Mouse (Mus musculus) heart, embryonic 10.5 days (tissue): ENCODE measurements around the gene Bbs4. TPM values are rescaled to one million over a fixed set of nuclear protein-coding genes. Genes with fewer than 3 reads are reported as not detected.

ENCODE experiments used
- DNase-seq: peaks from one replicate; pipeline ENCODE4 v3.0.0-alpha.2; 2017; ENCODE audit warnings: low spot score
- H3K27ac ChIP-seq: fragments of 300-500 bp; sonication (generic); 2 replicates; pipeline ENCODE4 v1.5.1; 2016; ENCODE audit warnings: mild to moderate bottlenecking
- H3K27me3 ChIP-seq: fragments of 300-500 bp; sonication (generic); 2 replicates; pipeline ENCODE4 v1.6.1; 2016; ENCODE audit warnings: mild to moderate bottlenecking; ENCODE audit not compliant: poor library complexity, insufficient read depth, severe bottlenecking
- H3K36me3 ChIP-seq: fragments of 300-500 bp; sonication (generic); 2 replicates; pipeline ENCODE4 v1.6.1; 2016; ENCODE audit warnings: mild to moderate bottlenecking, moderate library complexity
- H3K4me1 ChIP-seq: fragments of 300-500 bp; sonication (generic); 2 replicates; pipeline ENCODE4 v1.6.1; 2016; ENCODE audit warnings: mild to moderate bottlenecking
- H3K4me3 ChIP-seq: fragments of 300-500 bp; sonication (generic); 2 replicates; pipeline ENCODE4 v1.5.1; 2016; ENCODE audit warnings: mild to moderate bottlenecking, moderate library complexity
- H3K9me3 ChIP-seq: fragments of 300-500 bp; sonication (generic); 2 replicates; pipeline ENCODE4 v1.6.1; 2016; ENCODE audit warnings: mild to moderate bottlenecking, moderate library complexity
- WGBS: fragments of 180-500 bp; shearing (Covaris S2); methylation state at CpG from one replicate; pipeline ENCODE4 v1.1.7; 2016; 5-methylcytosine and 5-hydroxymethylcytosine counted together
- polyA plus RNA-seq: library from polyadenylated mRNA; unstranded; fragments of >200 nt; fragmentation: Nextera tagmentation; extraction: Ambion mirVana; gene quantifications from 2 replicates; pipeline ENCODE4 v1.2.1, GENCODE M21; 2016

Bbs4 gene
- polyA plus RNA-seq, 1 experiment from 2014 or later = 8.6 TPM

DNA sequence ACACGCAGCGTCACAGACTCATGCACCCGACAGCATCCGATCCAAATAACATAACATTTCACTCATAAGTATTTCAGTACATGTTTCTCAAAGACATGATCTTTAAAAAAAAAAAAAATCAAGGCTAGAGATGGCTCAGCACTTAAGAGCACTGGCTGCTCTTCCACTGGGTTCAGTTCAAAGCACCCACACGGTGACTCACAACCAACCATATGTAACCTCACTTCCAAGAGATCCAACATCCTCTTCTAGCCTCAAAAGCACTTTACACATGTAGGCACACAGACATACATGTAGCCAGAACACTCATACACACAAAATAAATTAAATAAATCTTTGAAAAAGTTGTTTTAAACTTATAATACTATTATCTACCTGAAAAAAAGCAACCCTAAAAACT lies 15.4 kb downstream of the Bbs4 start:
- no peak for DNase-seq
- no peaks in the 10 kb centered on the region for H3K9me3 ChIP-seq
- no peaks in the 10 kb centered on the region for H3K4me1 ChIP-seq
- 89% methylated on average over 5 of the region's 5 CpGs for WGBS
- peaks cover 26% of the 10 kb centered on the region for H3K36me3 ChIP-seq
- H3K4me3 ChIP-seq = no peak overlapping the region
- H3K27ac ChIP-seq = no peak overlapping the region
- H3K27me3 ChIP-seq = no peaks in the 10 kb centered on the region

DNA sequence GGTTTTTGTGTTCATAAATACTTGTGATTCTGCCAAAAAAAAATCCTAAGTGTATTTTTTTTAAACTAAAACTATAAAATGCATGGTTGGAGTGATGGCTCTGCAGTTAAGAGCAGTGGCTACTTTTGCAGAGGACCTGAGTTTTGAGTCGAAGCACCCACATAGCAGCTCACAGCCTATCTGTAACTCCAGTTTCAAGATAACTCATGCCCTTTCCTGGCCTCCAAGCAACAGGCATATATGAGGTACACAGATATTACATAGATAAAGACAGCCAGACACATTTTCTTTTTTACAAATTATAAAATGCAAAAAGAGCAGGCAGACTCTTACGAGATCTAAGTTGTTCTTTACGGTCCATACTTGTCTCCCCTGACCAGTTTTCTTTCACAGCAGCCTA lies 16.8 kb downstream of the Bbs4 start:
- Histone ChIP-seq H3K27ac (no peak overlapping the region), H3K27me3 (no peaks in the 10 kb centered on the region), H3K36me3 (peaks cover 18% of the 10 kb centered on the region), H3K4me3 (no peak overlapping the region), H3K4me1 (no peaks in the 10 kb centered on the region), H3K9me3 (no peaks in the 10 kb centered on the region)
- no peak for DNase-seq
- WGBS = 84% methylated on average over 3 of the region's 3 CpGs

DNA sequence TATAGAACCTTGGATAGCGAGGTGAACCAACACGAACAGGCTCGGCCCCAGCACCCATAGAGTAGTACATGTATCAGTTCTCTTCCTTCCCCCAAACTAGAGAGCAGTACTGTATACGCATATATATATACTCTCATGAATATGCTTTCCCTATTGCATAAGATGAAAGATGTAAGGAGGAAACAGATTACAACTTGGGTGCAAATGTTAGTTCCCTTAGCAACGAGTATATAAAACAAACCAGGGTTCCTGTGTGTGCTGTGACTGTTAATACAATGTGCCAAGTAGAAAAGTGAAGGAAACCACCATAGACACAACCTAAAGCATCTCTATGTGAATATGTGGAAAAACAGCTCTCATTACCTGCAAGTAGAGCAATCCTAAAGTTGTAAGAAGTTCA lies 23.3 kb downstream of the Bbs4 start:
- Histone ChIP-seq H3K4me3 (no peak overlapping the region), H3K9me3 (no peaks in the 10 kb centered on the region), H3K36me3 (peaks cover 36% of the 10 kb centered on the region; the same call in 1 of the 2 replicates), H3K27me3 (no peaks in the 10 kb centered on the region), H3K4me1 (no peaks in the 10 kb centered on the region), H3K27ac (no peak overlapping the region)
- WGBS = 86% methylated on average over 5 of the region's 5 CpGs
- no peak for DNase-seq

DNA sequence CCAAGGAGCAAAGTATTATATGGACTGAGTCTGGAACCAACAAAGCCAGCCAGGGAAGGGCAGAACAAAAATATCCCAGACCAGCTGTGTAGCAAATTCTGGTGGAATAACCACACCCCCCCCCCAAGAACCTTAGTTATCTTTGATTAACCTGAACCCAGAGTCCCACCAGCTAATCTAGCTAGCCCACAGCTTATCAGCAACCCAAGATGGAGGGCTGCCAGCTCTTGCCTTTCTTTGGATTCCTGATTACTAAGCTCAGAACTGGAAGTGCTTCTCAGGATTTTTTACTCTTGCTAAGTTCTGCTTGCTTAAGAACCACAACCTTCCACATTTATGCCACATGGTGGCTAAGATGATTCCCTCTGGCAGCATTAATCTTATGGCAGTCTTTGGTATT lies 29.0 kb downstream of the Bbs4 start:
- Histone ChIP-seq H3K27ac (no peak overlapping the region), H3K36me3 (peaks cover 52% of the 10 kb centered on the region), H3K4me1 (peaks cover 6% of the 10 kb centered on the region; the same call in 1 of the 2 replicates), H3K4me3 (no peak overlapping the region), H3K9me3 (no peaks in the 10 kb centered on the region), H3K27me3 (no peaks in the 10 kb centered on the region)
- no peak for DNase-seq

DNA sequence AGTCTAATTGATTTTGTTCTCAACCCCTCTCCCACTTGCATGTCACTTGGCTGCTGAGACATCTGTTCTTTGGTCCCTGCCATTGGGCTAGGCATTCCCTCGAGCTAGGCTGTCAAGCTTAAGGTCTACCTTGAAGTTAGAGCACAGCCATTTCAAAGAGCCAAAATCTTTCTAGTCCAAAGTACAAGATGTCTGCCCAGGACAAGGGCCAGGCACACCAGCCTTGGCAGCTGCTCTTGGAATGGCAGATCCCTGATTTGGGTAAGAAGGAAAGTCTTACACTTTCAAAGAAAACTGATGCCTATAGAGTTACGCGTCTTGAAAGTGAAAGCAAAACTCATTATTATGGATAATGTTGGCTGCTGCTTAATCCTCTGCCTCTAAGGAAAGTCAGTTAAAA lies 37.1 kb downstream of the Bbs4 start:
- no peaks in the 10 kb centered on the region for H3K27me3 ChIP-seq
- DNase-seq = no peak
- no peaks in the 10 kb centered on the region for H3K9me3 ChIP-seq
- no peak overlapping the region for H3K4me3 ChIP-seq
- 92% methylated on average over 3 of the region's 3 CpGs for WGBS
- no peaks in the 10 kb centered on the region for H3K4me1 ChIP-seq
- no peak overlapping the region for H3K27ac ChIP-seq
- peaks cover 51% of the 10 kb centered on the region for H3K36me3 ChIP-seq

DNA sequence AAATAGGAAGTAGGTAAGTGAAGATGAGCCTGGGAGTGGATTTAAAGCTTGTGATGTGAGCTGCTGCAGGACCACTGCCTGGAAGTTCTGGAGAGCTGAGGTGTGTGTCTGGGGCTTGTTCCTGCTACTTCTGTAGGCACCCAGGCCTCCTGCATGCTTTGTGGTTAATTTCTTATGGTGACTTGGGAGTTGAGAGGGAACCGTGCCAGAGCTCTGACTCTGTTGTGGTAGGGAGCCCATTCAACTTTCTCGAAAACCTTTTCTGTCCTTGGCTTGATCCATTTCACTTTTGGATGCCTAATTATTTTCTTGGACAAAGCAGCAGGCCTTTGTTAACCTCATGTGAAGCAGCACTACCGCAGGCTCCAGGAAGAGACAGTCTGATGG lies 42.0 kb downstream of the Bbs4 start:
- 92% methylated on average over 3 of the region's 3 CpGs for WGBS
- Histone ChIP-seq H3K36me3 (peaks cover 76% of the 10 kb centered on the region), H3K4me3 (no peak overlapping the region)

DNA sequence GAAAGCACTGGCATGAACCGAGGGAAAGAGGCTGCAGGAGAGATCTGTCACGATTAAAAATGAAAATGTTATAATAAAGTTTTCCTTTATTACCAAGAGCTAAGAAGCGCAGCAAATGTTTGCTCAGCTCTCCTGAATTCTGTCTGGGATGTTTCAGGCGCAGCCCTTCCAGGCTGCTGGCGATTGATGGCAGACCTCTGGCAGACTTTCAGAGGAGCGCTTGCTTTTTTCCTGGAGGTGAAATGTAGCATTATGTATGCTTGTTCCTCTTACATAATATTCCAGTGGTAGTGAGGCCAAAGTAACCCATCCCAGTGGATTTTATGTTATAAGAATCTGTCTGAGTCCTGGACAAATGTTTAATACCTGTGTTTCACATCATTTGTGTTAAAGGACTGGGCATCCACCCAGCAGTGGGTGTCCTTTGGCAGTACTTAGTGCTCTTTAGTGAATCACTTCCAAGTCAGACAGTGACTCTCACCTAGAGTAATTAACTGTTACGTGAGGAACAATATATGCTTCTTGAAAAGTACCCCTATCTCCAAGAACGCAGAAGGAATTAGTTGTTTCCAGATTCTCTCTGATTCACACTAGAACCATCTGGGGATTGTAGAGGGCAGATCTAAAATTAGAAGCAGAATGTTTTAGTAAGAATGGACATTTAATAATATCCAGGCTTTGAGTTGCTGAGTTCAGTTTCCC lies 42.6 kb downstream of the Bbs4 start:
- no peaks in the 10 kb centered on the region for H3K4me1 ChIP-seq
- H3K27me3 ChIP-seq = no peaks in the 10 kb centered on the region
- H3K9me3 ChIP-seq = no peaks in the 10 kb centered on the region
- H3K27ac ChIP-seq = no peak overlapping the region
- H3K36me3 ChIP-seq = peaks cover 76% of the 10 kb centered on the region
- no peak overlapping the region for H3K4me3 ChIP-seq
- no peak for DNase-seq
- WGBS = 90% methylated on average over 8 of the region's 8 CpGs

More for the DNA sequence above, 42.0 kb downstream of the Bbs4 start:
- no peak for DNase-seq
- H3K4me1 ChIP-seq = no peaks in the 10 kb centered on the region
- no peaks in the 10 kb centered on the region for H3K27me3 ChIP-seq
- no peak overlapping the region for H3K27ac ChIP-seq
- no peaks in the 10 kb centered on the region for H3K9me3 ChIP-seq

DNA sequence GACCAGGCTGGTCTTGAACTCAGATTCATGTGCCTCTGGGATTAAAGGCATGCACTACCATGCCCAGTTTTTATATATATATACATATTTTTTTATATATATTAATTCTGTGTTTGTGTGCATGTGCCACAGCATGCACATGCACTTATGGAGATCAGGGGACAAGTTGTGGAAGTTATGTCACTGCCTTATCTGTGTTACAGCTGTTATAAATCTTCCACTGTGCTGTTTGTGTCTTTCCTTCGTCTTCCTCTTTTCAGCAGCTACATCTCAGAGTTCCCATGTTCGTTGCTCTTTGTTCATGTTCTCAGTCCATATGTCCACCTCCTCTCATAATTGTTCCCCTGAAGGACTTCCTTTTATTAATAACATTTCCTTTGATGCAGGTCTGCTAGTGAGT lies 45.4 kb downstream of the Bbs4 start:
- H3K9me3 ChIP-seq = no peaks in the 10 kb centered on the region
- H3K27me3 ChIP-seq = no peaks in the 10 kb centered on the region
- H3K27ac ChIP-seq = no peak overlapping the region
- no peaks in the 10 kb centered on the region for H3K4me1 ChIP-seq
- no peak for DNase-seq
- no peak overlapping the region for H3K4me3 ChIP-seq
- 85% methylated on average over 2 of the region's 2 CpGs for WGBS
- H3K36me3 ChIP-seq = peaks cover 75% of the 10 kb centered on the region

DNA sequence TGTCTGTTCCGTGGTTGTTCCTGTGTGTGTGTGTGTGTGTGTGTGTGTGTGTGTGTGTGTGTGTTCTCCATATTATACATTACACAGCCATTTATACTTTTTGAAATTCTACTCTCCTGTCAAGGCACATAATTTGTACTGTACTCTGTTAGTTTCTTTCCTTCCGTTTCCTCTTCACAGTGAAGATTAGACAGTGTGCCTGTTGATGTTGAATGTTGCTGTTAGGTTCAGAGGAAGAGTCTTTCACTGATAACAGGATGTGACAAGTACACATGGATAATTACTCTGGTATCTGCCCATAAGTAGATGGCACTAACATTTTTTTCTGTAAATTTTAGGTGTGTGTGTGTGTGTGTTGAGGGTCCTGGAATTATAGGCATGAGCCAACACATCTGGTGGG lies 56.9 kb downstream of the Bbs4 start:
- no peaks in the 10 kb centered on the region for H3K27me3 ChIP-seq
- no peak for DNase-seq
- 68% methylated on average over 2 of the region's 2 CpGs for WGBS
- H3K9me3 ChIP-seq = no peaks in the 10 kb centered on the region
- no peak overlapping the region for H3K4me3 ChIP-seq
- H3K4me1 ChIP-seq = peaks cover 9% of the 10 kb centered on the region
- peaks cover 38% of the 10 kb centered on the region for H3K36me3 ChIP-seq
- H3K27ac ChIP-seq = no peak overlapping the region

DNA sequence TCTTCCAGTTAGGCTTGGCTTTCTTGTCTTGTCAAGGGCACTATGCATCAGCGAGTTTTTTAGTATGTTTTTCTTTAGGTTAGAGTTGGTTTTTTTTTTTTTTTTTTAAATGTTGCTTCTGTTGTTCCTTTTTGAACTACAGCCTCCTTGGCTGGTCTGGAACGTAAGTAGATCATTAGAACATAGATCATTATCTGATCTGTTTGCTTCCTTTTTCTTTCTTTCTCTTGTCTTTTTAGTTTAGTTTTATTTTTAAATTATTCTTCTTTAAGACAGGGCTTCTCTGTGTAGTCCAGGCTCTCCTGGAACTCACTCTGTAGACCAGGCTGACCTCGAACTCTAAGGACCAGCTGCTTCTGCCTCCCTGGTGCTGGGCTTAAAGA lies 60.8 kb downstream of the Bbs4 start:
- H3K36me3 ChIP-seq = peaks cover 2% of the 10 kb centered on the region; the same call in 1 of the 2 replicates
- H3K27ac ChIP-seq = peak overlapping the region; percentile 98; the same call in 1 of the 2 replicates
- H3K4me3 ChIP-seq = peak overlapping the region; percentile 100
- 45% methylated on average over 3 of the region's 3 CpGs for WGBS
- H3K4me1 ChIP-seq = peaks cover 34% of the 10 kb centered on the region
- no peak for DNase-seq
- H3K27me3 ChIP-seq = no peaks in the 10 kb centered on the region
- no peaks in the 10 kb centered on the region for H3K9me3 ChIP-seq

DNA sequence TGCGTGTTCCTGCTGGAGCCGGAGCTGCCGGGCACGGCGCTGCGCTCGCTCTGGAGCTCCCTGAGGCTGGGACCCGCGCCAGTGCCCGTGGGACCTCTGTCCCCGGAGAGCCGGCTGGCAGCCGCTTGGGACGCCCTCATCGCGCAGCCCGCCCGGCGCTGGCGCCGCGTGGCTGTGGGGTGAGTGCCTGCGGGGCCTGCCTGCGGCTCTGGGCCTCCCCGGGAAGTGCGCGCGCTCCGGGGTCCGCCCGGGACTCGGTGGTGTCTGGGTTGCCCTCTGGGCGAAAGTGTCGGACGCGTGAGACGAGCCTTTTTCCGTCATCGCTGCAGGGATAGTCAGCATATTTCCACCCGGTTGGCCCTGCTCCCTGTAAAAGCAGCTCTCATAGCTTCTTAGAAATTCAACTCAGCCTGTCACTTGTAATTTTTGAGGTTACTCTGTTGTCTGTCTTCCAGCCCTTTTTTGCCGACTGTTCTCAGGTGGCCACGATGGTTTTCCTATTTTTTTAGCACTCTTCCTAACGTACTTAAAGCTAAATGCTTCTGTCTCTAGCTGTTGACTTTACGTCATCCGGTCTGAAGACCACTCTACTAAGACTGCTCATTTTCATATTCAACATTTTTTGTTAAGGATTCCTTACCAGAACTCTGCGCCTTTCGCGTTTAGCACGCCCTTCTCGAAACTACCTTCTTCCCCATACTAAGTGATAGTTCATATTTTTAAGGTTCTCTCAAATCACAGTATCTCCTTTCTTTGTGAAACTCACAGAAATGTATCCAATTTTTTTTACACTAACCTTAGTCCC lies 61.4 kb downstream of the Bbs4 start:
- H3K36me3 ChIP-seq = no peaks in the 10 kb centered on the region
- WGBS = 1% methylated on average over 50 of the region's 50 CpGs
- peaks cover 34% of the 10 kb centered on the region for H3K4me1 ChIP-seq
- no peaks in the 10 kb centered on the region for H3K27me3 ChIP-seq
- H3K4me3 ChIP-seq = peak overlapping the region; percentile 100
- no peaks in the 10 kb centered on the region for H3K9me3 ChIP-seq
- H3K27ac ChIP-seq = peak overlapping the region; percentile 98
- no peak for DNase-seq

DNA sequence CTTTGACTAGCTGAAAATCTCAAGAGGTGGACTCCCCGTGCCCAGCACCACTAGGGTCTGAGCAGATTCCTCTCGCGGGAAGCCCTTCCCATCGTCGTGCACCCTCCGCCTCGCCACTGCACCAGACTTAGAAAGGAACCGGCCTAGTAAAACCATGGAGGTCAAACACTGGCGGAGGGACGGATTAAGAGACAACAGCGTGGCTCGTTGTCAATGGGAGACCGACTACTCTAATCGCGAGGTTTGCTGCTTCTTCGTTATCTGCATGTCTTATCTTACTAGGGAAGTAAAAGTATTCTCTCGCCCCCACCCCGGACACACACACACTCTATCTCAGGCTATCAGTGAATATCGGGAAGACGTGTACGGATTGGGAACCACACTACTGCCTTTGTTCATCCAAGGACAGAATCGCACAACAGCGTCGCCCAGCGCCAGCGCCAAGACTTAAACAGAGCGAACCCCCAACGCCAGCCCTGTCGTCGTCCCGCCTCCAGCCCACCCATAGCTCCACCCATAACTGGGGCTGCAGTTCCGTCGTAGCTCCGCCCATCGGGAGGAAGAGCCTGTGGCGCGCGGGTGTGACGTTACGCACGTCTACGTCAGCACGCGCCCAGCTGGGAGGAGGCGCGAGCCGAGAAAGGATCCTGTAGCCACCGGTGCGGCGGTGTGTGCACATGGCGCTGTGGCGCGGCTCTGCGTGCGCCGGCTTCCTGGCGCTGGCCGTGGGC lies 62.2 kb downstream of the Bbs4 start, which contains the start of gene Adpgk:
Gene Adpgk (plus strand): TSS at position 602 of the 731 bp plus-strand sequence.
- Histone ChIP-seq H3K9me3 (no peaks in the 10 kb centered on the region), H3K27me3 (no peaks in the 10 kb centered on the region), H3K27ac (peak within 1 kb of the TSS; percentile 98), H3K36me3 (no peaks in the 10 kb centered on the region), H3K4me3 (peak within 1 kb of the TSS; percentile 100), H3K4me1 (peaks cover 34% of the 10 kb centered on the region)
- DNase-seq = peak; percentile 99
- under 1% methylated on average over 58 of the region's 58 CpGs for WGBS
